Mouse (Mus musculus): ENCODE data around the gene Hmg20a. TPM values are rescaled to one million over a fixed set of nuclear protein-coding genes. Genes with fewer than 3 reads are reported as not detected.

Gene Hmg20a
- polyA plus RNA-seq, 1 experiment from 2014 or later: 61.3 TPM

GRCm38 (mm10) chr9:56487651-56488050, 69.2 kb downstream of the Hmg20a start:
- no peaks in the 10 kb centered on the region for H3K9me3 ChIP-seq
- DNase-seq (ENCODE audit: low spot score): no peak
- H3K27ac ChIP-seq (replicated peaks): no peak overlapping the region
- H3K27me3 ChIP-seq (replicated peaks; ENCODE audit: low read depth, poor library complexity, severe bottlenecking): no peaks in the 10 kb centered on the region
- peaks cover 4% of the 10 kb centered on the region; the same call in 1 of the 2 replicates for H3K4me1 ChIP-seq
- WGBS: 96% methylated on average over 3 of the region's 3 CpGs
- no peak overlapping the region for H3K4me3 ChIP-seq
- H3K36me3 ChIP-seq (replicated peaks): peaks cover 73% of the 10 kb centered on the region

- DNase-seq (ENCODE audit: low spot score): no peak
- no peak overlapping the region for H3K4me3 ChIP-seq
- no peak overlapping the region for H3K27ac ChIP-seq (replicated peaks)
- 85% methylated on average over 3 of the region's 3 CpGs for WGBS
- H3K4me1 ChIP-seq: peaks cover 4% of the 10 kb centered on the region; the same call in 1 of the 2 replicates
- H3K27me3 ChIP-seq (replicated peaks; ENCODE audit: low read depth, poor library complexity, severe bottlenecking): no peaks in the 10 kb centered on the region
- peaks cover 83% of the 10 kb centered on the region for H3K36me3 ChIP-seq (replicated peaks)
- no peaks in the 10 kb centered on the region for H3K9me3 ChIP-seq
Measured at GRCm38 (mm10) chr9:56492391-56492790, 74.0 kb downstream of the Hmg20a start.

- H3K36me3 ChIP-seq (replicated peaks): peaks cover 78% of the 10 kb centered on the region
- no peak overlapping the region for H3K27ac ChIP-seq (replicated peaks)
- WGBS: 66% methylated on average over 1 of the region's 1 CpGs
- no peak for DNase-seq (ENCODE audit: low spot score)
- H3K27me3 ChIP-seq (replicated peaks; ENCODE audit: low read depth, poor library complexity, severe bottlenecking): no peaks in the 10 kb centered on the region
- no peaks in the 10 kb centered on the region for H3K9me3 ChIP-seq
- peaks cover 4% of the 10 kb centered on the region; the same call in 1 of the 2 replicates for H3K4me1 ChIP-seq
- no peak overlapping the region for H3K4me3 ChIP-seq
Measured at GRCm38 (mm10) chr9:56492916-56493315, 74.5 kb downstream of the Hmg20a start.

- no peaks in the 10 kb centered on the region for H3K27me3 ChIP-seq (replicated peaks; ENCODE audit: low read depth, poor library complexity, severe bottlenecking)
- peaks cover 16% of the 10 kb centered on the region for H3K4me1 ChIP-seq
- H3K36me3 ChIP-seq (replicated peaks): peaks cover 56% of the 10 kb centered on the region
- DNase-seq (ENCODE audit: low spot score): no peak
- no peak overlapping the region for H3K27ac ChIP-seq (replicated peaks)
- 52% methylated on average over 7 of the region's 7 CpGs for WGBS
- H3K9me3 ChIP-seq: no peaks in the 10 kb centered on the region
- no peak overlapping the region for H3K4me3 ChIP-seq
Measured at GRCm38 (mm10) chr9:56495088-56495487, 76.7 kb downstream of the Hmg20a start.

GRCm38 (mm10) chr9:56495795-56496232, 77.4 kb downstream of the Hmg20a start:
- Histone ChIP-seq H3K4me1 (peaks cover 16% of the 10 kb centered on the region), H3K36me3 (replicated peaks) (peaks cover 49% of the 10 kb centered on the region), H3K9me3 (no peaks in the 10 kb centered on the region), H3K27me3 (replicated peaks; ENCODE audit: low read depth, poor library complexity, severe bottlenecking) (no peaks in the 10 kb centered on the region), H3K27ac (replicated peaks) (no peak overlapping the region), H3K4me3 (no peak overlapping the region)
- no peak for DNase-seq (ENCODE audit: low spot score)
- WGBS: 60% methylated on average over 5 of the region's 5 CpGs

GRCm38 (mm10) chr9:56496567-56496966, 78.2 kb downstream of the Hmg20a start:
- no peak overlapping the region for H3K4me3 ChIP-seq
- 91% methylated on average over 5 of the region's 5 CpGs for WGBS
- peaks cover 22% of the 10 kb centered on the region for H3K4me1 ChIP-seq
- peaks cover 41% of the 10 kb centered on the region for H3K36me3 ChIP-seq (replicated peaks)
- H3K27ac ChIP-seq (replicated peaks): no peak overlapping the region
- H3K9me3 ChIP-seq: no peaks in the 10 kb centered on the region
- no peaks in the 10 kb centered on the region for H3K27me3 ChIP-seq (replicated peaks; ENCODE audit: low read depth, poor library complexity, severe bottlenecking)
- DNase-seq (ENCODE audit: low spot score): no peak

- Histone ChIP-seq H3K27ac (replicated peaks) (no peak overlapping the region), H3K4me3 (no peak overlapping the region)
- WGBS: 86% methylated on average over 5 of the region's 5 CpGs
Measured at GRCm38 (mm10) chr9:56497181-56497864, 78.9 kb downstream of the Hmg20a start.

GRCm38 (mm10) chr9:56499324-56500067, 81.1 kb downstream of the Hmg20a start:
- H3K4me3 ChIP-seq: no peak overlapping the region
- DNase-seq (ENCODE audit: low spot score): no peak
- H3K27me3 ChIP-seq (replicated peaks; ENCODE audit: low read depth, poor library complexity, severe bottlenecking): no peaks in the 10 kb centered on the region
- peaks cover 21% of the 10 kb centered on the region for H3K36me3 ChIP-seq (replicated peaks)
- no peaks in the 10 kb centered on the region for H3K9me3 ChIP-seq
- H3K4me1 ChIP-seq: peaks cover 49% of the 10 kb centered on the region
- no peak overlapping the region for H3K27ac ChIP-seq (replicated peaks)
- 85% methylated on average over 8 of the region's 8 CpGs for WGBS

More at GRCm38 (mm10) chr9:56497181-56497864, 78.9 kb downstream of the Hmg20a start:
- H3K27me3 ChIP-seq (replicated peaks; ENCODE audit: low read depth, poor library complexity, severe bottlenecking): no peaks in the 10 kb centered on the region
- no peaks in the 10 kb centered on the region for H3K9me3 ChIP-seq
- DNase-seq (ENCODE audit: low spot score): no peak
- peaks cover 29% of the 10 kb centered on the region for H3K4me1 ChIP-seq
- H3K36me3 ChIP-seq (replicated peaks): peaks cover 34% of the 10 kb centered on the region

GRCm38 (mm10) chr9:56500893-56501590, 82.6 kb downstream of the Hmg20a start:
- Histone ChIP-seq H3K9me3 (no peaks in the 10 kb centered on the region), H3K36me3 (replicated peaks) (peaks cover 5% of the 10 kb centered on the region), H3K4me3 (no peak overlapping the region), H3K27ac (replicated peaks) (no peak overlapping the region), H3K4me1 (peaks cover 58% of the 10 kb centered on the region), H3K27me3 (replicated peaks; ENCODE audit: low read depth, poor library complexity, severe bottlenecking) (no peaks in the 10 kb centered on the region)
- 73% methylated on average over 8 of the region's 8 CpGs for WGBS
- DNase-seq (ENCODE audit: low spot score): no peak

GRCm38 (mm10) chr9:56501721-56502542, 83.5 kb downstream of the Hmg20a start:
- no peak for DNase-seq (ENCODE audit: low spot score)
- WGBS: 54% methylated on average over 10 of the region's 10 CpGs
- Histone ChIP-seq H3K9me3 (no peaks in the 10 kb centered on the region), H3K4me3 (no peak overlapping the region), H3K27ac (replicated peaks) (0 out of 2 replicates have a peak overlapping the region, but pooled peaks have one; percentile 1), H3K4me1 (peaks cover 66% of the 10 kb centered on the region), H3K36me3 (replicated peaks) (no peaks in the 10 kb centered on the region), H3K27me3 (replicated peaks; ENCODE audit: low read depth, poor library complexity, severe bottlenecking) (no peaks in the 10 kb centered on the region)

- H3K4me1 ChIP-seq: peaks cover 72% of the 10 kb centered on the region
- no peaks in the 10 kb centered on the region for H3K36me3 ChIP-seq (replicated peaks)
- peaks cover 1% of the 10 kb centered on the region; the same call in 1 of the 2 replicates for H3K27me3 ChIP-seq (replicated peaks; ENCODE audit: low read depth, poor library complexity, severe bottlenecking)
- H3K4me3 ChIP-seq: no peak overlapping the region
- no peaks in the 10 kb centered on the region for H3K9me3 ChIP-seq
- no peak for DNase-seq (ENCODE audit: low spot score)
- H3K27ac ChIP-seq (replicated peaks): 0 out of 2 replicates have a peak overlapping the region, but pooled peaks have one; percentile 1
- WGBS: 44% methylated on average over 8 of the region's 8 CpGs
Measured at GRCm38 (mm10) chr9:56502543-56502971, 84.1 kb downstream of the Hmg20a start.

All from embryonic facial prominence, embryonic 10.5 days (tissue).